Mouse (Mus musculus): ENCODE results near the gene 2810006K23Rik. TPM values are rescaled to one million over a fixed set of nuclear protein-coding genes. Genes with fewer than 3 reads are reported as not detected.
A peak's percentile ranks its signal among the peaks of the same experiment; 100 is the strongest.

2810006K23Rik gene
- polyA plus RNA-seq, 1 experiment, result 8.0 TPM

- Histone ChIP-seq H3K4me1 (ENCODE audit: control insufficient read depth, insufficient read depth, low read length) (peaks cover 12% of the 10 kb centered on the region; the same call in 1 of the 2 replicates), H3K27ac (ENCODE audit: insufficient read depth, low read depth, low read length) (no peak overlapping the region), H3K4me3 (ENCODE audit: insufficient read depth, low read depth, low read length) (no peak overlapping the region), H3K27me3 (replicated peaks; ENCODE audit: control insufficient read depth, insufficient read depth, low read length) (no peaks in the 10 kb centered on the region), H3K36me3 (ENCODE audit: control insufficient read depth, insufficient read depth, low read length) (no peaks in the 10 kb centered on the region)
- TF ChIP-seq CTCF (conservative IDR thresholded peaks at IDR 0.05; ENCODE audit: insufficient read depth, insufficient read length, low read depth, low read length), result no peak
- no peak for TF ChIP-seq POLR2A (IDR thresholded peaks at IDR 0.05; ENCODE audit: low read depth, low read length)
- DNase-seq, result no peak
- WGBS, result 94% methylated on average over 6 of the region's 6 CpGs
Observed at GRCm38 (mm10) chr5:124364173-124364918, 36.5 kb downstream of the 2810006K23Rik start.

- Histone ChIP-seq H3K4me1 (ENCODE audit: control insufficient read depth, insufficient read depth, low read length) (peaks cover 12% of the 10 kb centered on the region; the same call in 1 of the 2 replicates), H3K27me3 (replicated peaks; ENCODE audit: control insufficient read depth, insufficient read depth, low read length) (no peaks in the 10 kb centered on the region), H3K4me3 (ENCODE audit: insufficient read depth, low read depth, low read length) (no peak overlapping the region), H3K27ac (ENCODE audit: insufficient read depth, low read depth, low read length) (no peak overlapping the region), H3K36me3 (ENCODE audit: control insufficient read depth, insufficient read depth, low read length) (no peaks in the 10 kb centered on the region)
- no peak for DNase-seq
- TF ChIP-seq POLR2A (IDR thresholded peaks at IDR 0.05; ENCODE audit: low read depth, low read length) (no peak), CTCF (conservative IDR thresholded peaks at IDR 0.05; ENCODE audit: insufficient read depth, insufficient read length, low read depth, low read length) (no peak)
- WGBS, result 87% methylated on average over 2 of the region's 2 CpGs
Observed at GRCm38 (mm10) chr5:124365754-124366153, 37.9 kb downstream of the 2810006K23Rik start.

- Histone ChIP-seq H3K27ac (ENCODE audit: insufficient read depth, low read depth, low read length) (peak overlapping the region; percentile 63), H3K4me1 (ENCODE audit: control insufficient read depth, insufficient read depth, low read length) (peaks cover 12% of the 10 kb centered on the region; the same call in 1 of the 2 replicates), H3K4me3 (ENCODE audit: insufficient read depth, low read depth, low read length) (no peak overlapping the region), H3K36me3 (ENCODE audit: control insufficient read depth, insufficient read depth, low read length) (peaks cover under 1% of the 10 kb centered on the region; the same call in 1 of the 2 replicates), H3K27me3 (replicated peaks; ENCODE audit: control insufficient read depth, insufficient read depth, low read length) (no peaks in the 10 kb centered on the region)
- WGBS, result 25% methylated on average over 3 of the region's 3 CpGs
- DNase-seq, result peak; percentile 90
- TF ChIP-seq CTCF (conservative IDR thresholded peaks at IDR 0.05; ENCODE audit: insufficient read depth, insufficient read length, low read depth, low read length) (no peak), POLR2A (IDR thresholded peaks at IDR 0.05; ENCODE audit: low read depth, low read length) (no peak)
Observed at GRCm38 (mm10) chr5:124366721-124367120, 38.8 kb downstream of the 2810006K23Rik start.

- H3K4me1 ChIP-seq (ENCODE audit: control insufficient read depth, insufficient read depth, low read length), result no peaks in the 10 kb centered on the region
- H3K4me3 ChIP-seq (ENCODE audit: insufficient read depth, low read depth, low read length), result no peak overlapping the region
- no peak overlapping the region for H3K27ac ChIP-seq (ENCODE audit: insufficient read depth, low read depth, low read length)
- WGBS, result 91% methylated on average over 7 of the region's 7 CpGs
- H3K36me3 ChIP-seq (ENCODE audit: control insufficient read depth, insufficient read depth, low read length), result peaks cover 15% of the 10 kb centered on the region
- no peak for TF ChIP-seq POLR2A (IDR thresholded peaks at IDR 0.05; ENCODE audit: low read depth, low read length)
- no peak for TF ChIP-seq CTCF (conservative IDR thresholded peaks at IDR 0.05; ENCODE audit: insufficient read depth, insufficient read length, low read depth, low read length)
- DNase-seq, result no peak
- no peaks in the 10 kb centered on the region for H3K27me3 ChIP-seq (replicated peaks; ENCODE audit: control insufficient read depth, insufficient read depth, low read length)
Observed at GRCm38 (mm10) chr5:124374298-124374697, 46.4 kb downstream of the 2810006K23Rik start.

GRCm38 (mm10) chr5:124376401-124376800 lies 48.5 kb downstream of the 2810006K23Rik start:
- Histone ChIP-seq H3K27me3 (replicated peaks; ENCODE audit: control insufficient read depth, insufficient read depth, low read length) (no peaks in the 10 kb centered on the region), H3K4me1 (ENCODE audit: control insufficient read depth, insufficient read depth, low read length) (no peaks in the 10 kb centered on the region), H3K4me3 (ENCODE audit: insufficient read depth, low read depth, low read length) (no peak overlapping the region), H3K27ac (ENCODE audit: insufficient read depth, low read depth, low read length) (no peak overlapping the region), H3K36me3 (ENCODE audit: control insufficient read depth, insufficient read depth, low read length) (peaks cover 18% of the 10 kb centered on the region)
- DNase-seq, result no peak
- TF ChIP-seq POLR2A (IDR thresholded peaks at IDR 0.05; ENCODE audit: low read depth, low read length) (no peak), CTCF (conservative IDR thresholded peaks at IDR 0.05; ENCODE audit: insufficient read depth, insufficient read length, low read depth, low read length) (no peak)
- 96% methylated on average over 1 of the region's 1 CpGs for WGBS

GRCm38 (mm10) chr5:124377149-124377548 lies 49.3 kb downstream of the 2810006K23Rik start:
- no peak for TF ChIP-seq CTCF (conservative IDR thresholded peaks at IDR 0.05; ENCODE audit: insufficient read depth, insufficient read length, low read depth, low read length)
- no peak overlapping the region for H3K27ac ChIP-seq (ENCODE audit: insufficient read depth, low read depth, low read length)
- H3K4me3 ChIP-seq (ENCODE audit: insufficient read depth, low read depth, low read length), result no peak overlapping the region
- H3K27me3 ChIP-seq (replicated peaks; ENCODE audit: control insufficient read depth, insufficient read depth, low read length), result no peaks in the 10 kb centered on the region
- H3K4me1 ChIP-seq (ENCODE audit: control insufficient read depth, insufficient read depth, low read length), result no peaks in the 10 kb centered on the region
- peaks cover 19% of the 10 kb centered on the region for H3K36me3 ChIP-seq (ENCODE audit: control insufficient read depth, insufficient read depth, low read length)
- whole genome bisulfite sequencing, result 87% methylated on average over 4 of the region's 4 CpGs
- DNase-seq, result no peak

GRCm38 (mm10) chr5:124380121-124380520 lies 52.2 kb downstream of the 2810006K23Rik start:
- Histone ChIP-seq H3K36me3 (ENCODE audit: control insufficient read depth, insufficient read depth, low read length) (peaks cover 13% of the 10 kb centered on the region), H3K27me3 (replicated peaks; ENCODE audit: control insufficient read depth, insufficient read depth, low read length) (no peaks in the 10 kb centered on the region), H3K27ac (ENCODE audit: insufficient read depth, low read depth, low read length) (no peak overlapping the region), H3K4me3 (ENCODE audit: insufficient read depth, low read depth, low read length) (no peak overlapping the region), H3K4me1 (ENCODE audit: control insufficient read depth, insufficient read depth, low read length) (no peaks in the 10 kb centered on the region)
- TF ChIP-seq CTCF (conservative IDR thresholded peaks at IDR 0.05; ENCODE audit: insufficient read depth, insufficient read length, low read depth, low read length), result no peak
- no peak for TF ChIP-seq POLR2A (IDR thresholded peaks at IDR 0.05; ENCODE audit: low read depth, low read length)
- no peak for DNase-seq
- WGBS, result 100% methylated on average over 1 of the region's 1 CpGs
